Mouse (Mus musculus): ENCODE data around the gene Tnfrsf8.

GRCm38 (mm10) chr4:145240723-145241231, 74.2 kb downstream of the Tnfrsf8 start:
- TF ChIP-seq EP300 (IDR thresholded peaks at IDR 0.05; ENCODE audit: insufficient read depth, low read depth, low read length) (peak; percentile 73; the same call in 1 of the 2 replicates), CTCF (IDR thresholded peaks at IDR 0.05) (no peak), POLR2A (IDR thresholded peaks at IDR 0.05; ENCODE audit: insufficient read depth, low read depth, low read length) (no peak)

Data from heart, adult 2 months (tissue).